9 mouse cellular contexts compared by ENCODE assay signal in the genomic region with DNA sequence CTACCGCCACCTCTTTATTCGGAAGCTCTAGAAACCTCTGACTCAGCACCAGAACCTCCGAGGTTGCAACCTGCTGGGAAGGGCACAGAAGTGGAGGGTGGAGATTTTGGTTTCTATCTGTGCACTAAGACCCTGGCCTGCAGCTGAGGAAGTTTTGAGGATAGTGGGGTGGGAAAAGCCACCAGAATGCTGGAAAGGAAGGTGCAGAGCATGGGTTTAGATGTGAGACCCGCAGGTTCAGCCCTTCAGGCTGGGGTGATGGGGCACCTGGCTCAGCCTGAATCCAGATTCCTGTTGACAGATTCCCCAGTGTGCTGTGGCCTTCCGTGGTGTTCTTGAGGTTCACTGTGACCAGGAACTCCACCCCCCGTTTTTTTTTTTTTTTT. TPM values are rescaled to one million over a fixed set of nuclear protein-coding genes. Genes with fewer than 3 reads are reported as not detected.
DNase-seq lines count a peak whose midpoint lies in the region; ATAC-seq and TF ChIP-seq lines count a peak whose summit lies in the region.
"Had no signal": no experiment of that assay in that cellular context is flagged by ENCODE, and none has a peak within 500 bp of the region (broad histone marks: within the 10 kb centered on the region; RNA-seq: fewer than 3 reads in every experiment).

No protein-coding gene starts in this region.

- no peak overlapping the region for H3K27ac ChIP-seq in lung, postnatal 0 days (ENCODE audit: low read length)
- no peak overlapping the region for H3K27ac ChIP-seq in forebrain, embryonic 16.5 days (ENCODE audit: low read length)
- H3K27ac ChIP-seq in limb, embryonic 13.5 days = no peak overlapping the region
- no peak overlapping the region; the same call in 1 of the 2 replicates for H3K27ac ChIP-seq in olfactory bulb, adult 2 months (ENCODE audit: insufficient read depth, low read depth, low read length)

- H3K9me3 ChIP-seq in lung, postnatal 0 days (ENCODE audit: low read length) = no peaks in the 10 kb centered on the region
- H3K9me3 ChIP-seq in forebrain, embryonic 16.5 days (ENCODE audit: control insufficient read depth, low read length) = 0 out of 2 replicates have a peak, but pooled peaks cover 4% of the 10 kb centered on the region
- H3K9me3 ChIP-seq in limb, embryonic 13.5 days = peaks cover 16% of the 10 kb centered on the region

- H3K4me1 ChIP-seq in lung, postnatal 0 days (ENCODE audit: insufficient read depth, low read depth, low read length) = 0 out of 2 replicates have a peak, but pooled peaks cover 2% of the 10 kb centered on the region
- peaks cover 33% of the 10 kb centered on the region for H3K4me1 ChIP-seq in forebrain, embryonic 16.5 days (replicated peaks; ENCODE audit: control insufficient read depth, insufficient read depth, low read length)
- H3K4me1 ChIP-seq in limb, embryonic 13.5 days = peaks cover 45% of the 10 kb centered on the region
- peaks cover 28% of the 10 kb centered on the region for H3K4me1 ChIP-seq in olfactory bulb, adult 2 months (ENCODE audit: control insufficient read depth, insufficient read depth, low read length)

- no peak for TF ChIP-seq EP300 in lung, postnatal 0 days (IDR thresholded peaks at IDR 0.05)

- WGBS in lung, postnatal 0 days = 11% methylated on average over 5 of the region's 6 CpGs
- WGBS in forebrain, embryonic 16.5 days = 2% methylated on average over 6 of the region's 6 CpGs
- WGBS in limb, embryonic 13.5 days = 10% methylated on average over 6 of the region's 6 CpGs
- WGBS in olfactory bulb, adult 2 months = 5% methylated on average over 6 of the region's 6 CpGs

- ATAC-seq in lung, postnatal 0 days = no peak
- ATAC-seq in forebrain, embryonic 16.5 days = no peak
- no peak for ATAC-seq in limb, embryonic 13.5 days (ENCODE audit: low FRiP score, low read depth)
- ATAC-seq: Patski had no signal

- TF ChIP-seq CTCF in lung, postnatal 0 days (IDR thresholded peaks at IDR 0.05) = no peak
- no peak for TF ChIP-seq CTCF in olfactory bulb, adult 2 months (IDR thresholded peaks at IDR 0.05; ENCODE audit: insufficient read depth, low read depth, low read length)

- DNase-seq in lung, postnatal 0 days (ENCODE audit: low spot score) = no peak
- no peak for DNase-seq in lung, postnatal 25 days (ENCODE audit: low spot score)
- no peak for DNase-seq in adrenal gland, postnatal 4 days (ENCODE audit: low spot score in 2 of 2)
- no peak for DNase-seq in adrenal gland, adult (ENCODE audit: inconsistent age in 2 of 2, low spot score in 1 of 2)
- no peak for DNase-seq in ovary, adult 18-20 months (ENCODE audit: low spot score)

- H3K9ac ChIP-seq in lung, postnatal 0 days (replicated peaks; ENCODE audit: low read depth) = no peak overlapping the region
- no peak overlapping the region; the same call in 1 of the 2 replicates for H3K9ac ChIP-seq in forebrain, embryonic 16.5 days (replicated peaks; ENCODE audit: low read depth, low read length)
- no peak overlapping the region for H3K9ac ChIP-seq in limb, embryonic 13.5 days

- H3K27me3 ChIP-seq in lung, postnatal 0 days (replicated peaks; ENCODE audit: insufficient read depth, low read length) = peaks cover 22% of the 10 kb centered on the region; the same call in 1 of the 2 replicates
- peaks cover 11% of the 10 kb centered on the region for H3K27me3 ChIP-seq in forebrain, embryonic 16.5 days (replicated peaks; ENCODE audit: control insufficient read depth, insufficient read depth, low read length)
- H3K27me3 ChIP-seq in limb, embryonic 13.5 days = peaks cover 77% of the 10 kb centered on the region

- H3K4me3 ChIP-seq in lung, postnatal 0 days (ENCODE audit: low read depth, low read length) = no peak overlapping the region
- H3K4me3 ChIP-seq in forebrain, embryonic 16.5 days (replicated peaks; ENCODE audit: low read length) = peak overlapping the region; percentile 45
- peak overlapping the region; percentile 54; the same call in 1 of the 2 replicates for H3K4me3 ChIP-seq in limb, embryonic 13.5 days
- H3K4me3 ChIP-seq in olfactory bulb, adult 2 months (ENCODE audit: insufficient read depth, low read depth, low read length) = peak overlapping the region; percentile 70

- TF ChIP-seq POLR2A in olfactory bulb, adult 2 months (IDR thresholded peaks at IDR 0.05; ENCODE audit: insufficient read depth, low read depth, low read length) = no peak

- H3K36me3 ChIP-seq in lung, postnatal 0 days (ENCODE audit: insufficient read depth, low read length) = no peaks in the 10 kb centered on the region
- H3K36me3 ChIP-seq in forebrain, embryonic 16.5 days (ENCODE audit: control insufficient read depth, insufficient read depth) = no peaks in the 10 kb centered on the region
- no peaks in the 10 kb centered on the region for H3K36me3 ChIP-seq in limb, embryonic 13.5 days

- peak overlapping the region; percentile 92 for H3K4me2 ChIP-seq in lung, postnatal 0 days (replicated peaks; ENCODE audit: low read depth, low read length)
- peak overlapping the region; percentile 69 for H3K4me2 ChIP-seq in forebrain, embryonic 16.5 days (ENCODE audit: low read length)
- H3K4me2 ChIP-seq in limb, embryonic 13.5 days (replicated peaks) = peak overlapping the region; percentile 90

RNA-seq across cellular contexts. Expression of gene Tox2, which starts 2.3 kb away (rescaled TPM):
- 4.3 and 7.2 TPM in 2 replicates for polyA plus RNA-seq in lung, postnatal 0 days (2015; fragmentation: Nextera tagmentation; extraction: Ambion mirVana)
- polyA plus RNA-seq in forebrain, embryonic 16.5 days (2015; fragmentation: Nextera tagmentation; extraction: Ambion mirVana) = 17.6 and 22.9 TPM in 2 replicates
- 3.5 and 4.5 TPM in 2 replicates for polyA plus RNA-seq in limb, embryonic 13.5 days (2015; fragmentation: Nextera tagmentation; extraction: Ambion mirVana)
- polyA plus RNA-seq in olfactory bulb, adult 2 months (2012; ENCODE audit: insufficient read depth, insufficient read length, low replicate concordance, missing spikeins) = not detected in 2 replicates
- 1 to 10 TPM; 8.0 to 9.5 TPM for total RNA-seq in adrenal gland, postnatal 4 days (2021)
- polyA plus RNA-seq: Patski had no signal
